Mouse (Mus musculus): ENCODE data around the gene Pigc.

- peak; percentile 42 for TF ChIP-seq CTCF (conservative IDR thresholded peaks at IDR 0.05; ENCODE audit: low read length)
- no peak for TF ChIP-seq NANOG (IDR thresholded peaks at IDR 0.05; ENCODE audit: borderline replicate concordance, low read length)
- TF ChIP-seq POU5F1 (IDR thresholded peaks at IDR 0.05; ENCODE audit: borderline replicate concordance, low read length) = no peak
These were observed at the start of gene Pigc for GRCm38 (mm10) chr1:161968589-161969407.

Measured in E14TG2a.4 (cell line).